Comparison of ENCODE assay signal across 10 mouse cellular contexts in genomic region chr2:4562373-4562772, GRCm38 (mm10).
A peak's percentile ranks its signal among the peaks of the same experiment; 100 is the strongest.
DNase-seq lines count a peak whose midpoint lies in the region; ATAC-seq and TF ChIP-seq lines count a peak whose summit lies in the region.
"Had no signal": no experiment of that assay in that cellular context is flagged by ENCODE, and none has a peak within 500 bp of the region (broad histone marks: within the 10 kb centered on the region; RNA-seq: fewer than 3 reads in every experiment).

No protein-coding gene starts in this region.

- 66% methylated on average over 3 of the region's 3 CpGs for WGBS in lung, embryonic 14.5 days
- WGBS in limb, embryonic 10.5 days, result 81% methylated on average over 3 of the region's 3 CpGs
- WGBS in neural tube, embryonic 12.5 days, result 70% methylated on average over 3 of the region's 3 CpGs

- DNase-seq in lung, embryonic 14.5 days, result no peak
- DNase-seq in lung, adult 18-20 months, result no peak
- DNase-seq in limb, embryonic 10.5 days (ENCODE audit: low spot score), result no peak
- DNase-seq in urinary bladder, postnatal 10 days (ENCODE audit: low spot score), result no peak
- DNase-seq in right cerebral cortex, postnatal 10 days (ENCODE audit: low spot score in 2 of 2), result no peak
- DNase-seq: layer of hippocampus, postnatal 36 days; right cerebral cortex, postnatal 4 days had no signal

- no peak overlapping the region for H3K27ac ChIP-seq in lung, embryonic 14.5 days (ENCODE audit: low read depth)
- H3K27ac ChIP-seq in limb, embryonic 10.5 days, result peak overlapping the region; percentile 67
- H3K27ac ChIP-seq in neural tube, embryonic 12.5 days, result no peak overlapping the region

- peak overlapping the region; percentile 91 for H3K4me2 ChIP-seq in lung, embryonic 14.5 days
- H3K4me2 ChIP-seq in neural tube, embryonic 12.5 days (replicated peaks), result peak overlapping the region; percentile 66

- peaks cover 32% of the 10 kb centered on the region for H3K36me3 ChIP-seq in lung, embryonic 14.5 days (ENCODE audit: insufficient read depth)
- H3K36me3 ChIP-seq in limb, embryonic 10.5 days, result peaks cover 60% of the 10 kb centered on the region
- peaks cover 31% of the 10 kb centered on the region for H3K36me3 ChIP-seq in neural tube, embryonic 12.5 days

- peaks cover 39% of the 10 kb centered on the region for H3K4me1 ChIP-seq in lung, embryonic 14.5 days (ENCODE audit: insufficient read depth)
- H3K4me1 ChIP-seq in limb, embryonic 10.5 days, result peaks cover 68% of the 10 kb centered on the region
- peaks cover 53% of the 10 kb centered on the region for H3K4me1 ChIP-seq in neural tube, embryonic 12.5 days

- H3K4me3 ChIP-seq in lung, embryonic 14.5 days (ENCODE audit: low read depth, low read length), result peak overlapping the region; percentile 54
- H3K4me3 ChIP-seq in limb, embryonic 10.5 days, result peak overlapping the region; percentile 55
- H3K4me3 ChIP-seq in neural tube, embryonic 12.5 days, result no peak overlapping the region

- H3K9ac ChIP-seq in lung, embryonic 14.5 days, result peak overlapping the region; percentile 69; the same call in 1 of the 2 replicates
- H3K9ac ChIP-seq in neural tube, embryonic 12.5 days, result no peak overlapping the region

- TF ChIP-seq CTCF in lung, embryonic 14.5 days (IDR thresholded peaks at IDR 0.05; ENCODE audit: low read depth), result no peak

- H3K9me3 ChIP-seq in lung, embryonic 14.5 days (ENCODE audit: low read depth, low read length), result no peaks in the 10 kb centered on the region
- no peaks in the 10 kb centered on the region for H3K9me3 ChIP-seq in limb, embryonic 10.5 days (replicated peaks)
- H3K9me3 ChIP-seq in neural tube, embryonic 12.5 days, result no peaks in the 10 kb centered on the region

- ATAC-seq in lung, embryonic 14.5 days (ENCODE audit: insufficient read depth), result no peak
- peak; percentile 45 for ATAC-seq in erythroblast, adult 5-6 weeks (replicated peaks; ENCODE audit: low FRiP score, poor library complexity, severe bottlenecking)
- ATAC-seq in neural tube, embryonic 12.5 days (ENCODE audit: low FRiP score, low read depth), result no peak
- no peak for ATAC-seq in megakaryocyte progenitor cell, adult 5-6 weeks (replicated peaks; ENCODE audit: poor library complexity)

- no peaks in the 10 kb centered on the region for H3K27me3 ChIP-seq in lung, embryonic 14.5 days (ENCODE audit: insufficient read depth, low read length)
- no peaks in the 10 kb centered on the region for H3K27me3 ChIP-seq in limb, embryonic 10.5 days (ENCODE audit: low read depth, poor library complexity, severe bottlenecking)
- H3K27me3 ChIP-seq in neural tube, embryonic 12.5 days (replicated peaks), result no peaks in the 10 kb centered on the region
